Comparison of ENCODE assay signal across 8 mouse cellular contexts in genomic region chr9:21511052-21511451, GRCm38 (mm10). TPM values are rescaled to one million over a fixed set of nuclear protein-coding genes. Genes with fewer than 3 reads are reported as not detected.
DNase-seq lines count a peak whose midpoint lies in the region; ATAC-seq and TF ChIP-seq lines count a peak whose summit lies in the region.

No protein-coding gene starts in this region.

- intact Hi-C loops in heart, postnatal 14 days (cut with DNase I), result no loop called here

- H3K27me3 ChIP-seq in heart, postnatal 0 days (ENCODE audit: control insufficient read depth, insufficient read depth, low read length), result no peaks in the 10 kb centered on the region
- H3K27me3 ChIP-seq in hindbrain, embryonic 13.5 days, result no peaks in the 10 kb centered on the region
- no peaks in the 10 kb centered on the region for H3K27me3 ChIP-seq in midbrain, embryonic 13.5 days

- H3K9ac ChIP-seq in heart, postnatal 0 days (replicated peaks; ENCODE audit: low read depth, low read length), result 0 out of 2 replicates have a peak overlapping the region, but pooled peaks have one; percentile 54
- H3K9ac ChIP-seq in hindbrain, embryonic 13.5 days, result peak overlapping the region; percentile 82
- H3K9ac ChIP-seq in midbrain, embryonic 13.5 days (replicated peaks), result peak overlapping the region; percentile 67

- H3K9me3 ChIP-seq in heart, postnatal 0 days (replicated peaks; ENCODE audit: control insufficient read depth, low read length), result no peaks in the 10 kb centered on the region
- H3K9me3 ChIP-seq in hindbrain, embryonic 13.5 days, result no peaks in the 10 kb centered on the region
- H3K9me3 ChIP-seq in midbrain, embryonic 13.5 days, result no peaks in the 10 kb centered on the region

- WGBS in heart, postnatal 0 days, result 80% methylated on average over 9 of the region's 9 CpGs
- WGBS in hindbrain, embryonic 13.5 days, result 83% methylated on average over 9 of the region's 9 CpGs
- WGBS in midbrain, embryonic 13.5 days, result 80% methylated on average over 9 of the region's 9 CpGs

- ATAC-seq in heart, postnatal 0 days (ENCODE audit: insufficient read depth, low read depth), result no peak
- no peak for ATAC-seq in hindbrain, embryonic 13.5 days (ENCODE audit: low FRiP score)
- no peak for ATAC-seq in midbrain, embryonic 13.5 days

- peak overlapping the region; percentile 91 for H3K27ac ChIP-seq in heart, postnatal 0 days (ENCODE audit: low read depth)
- H3K27ac ChIP-seq in cortical plate, adult 2 months (ENCODE audit: insufficient read depth, low read length), result no peak overlapping the region
- H3K27ac ChIP-seq in hindbrain, embryonic 13.5 days, result peak overlapping the region; percentile 95
- H3K27ac ChIP-seq in midbrain, embryonic 13.5 days, result peak overlapping the region; percentile 84

- no peak for TF ChIP-seq EP300 in heart, postnatal 0 days (IDR thresholded peaks at IDR 0.05; ENCODE audit: low read depth)

- H3K4me2 ChIP-seq in heart, postnatal 0 days (ENCODE audit: low read depth, low read length), result peak overlapping the region; percentile 71
- peak overlapping the region; percentile 69 for H3K4me2 ChIP-seq in hindbrain, embryonic 13.5 days
- H3K4me2 ChIP-seq in midbrain, embryonic 13.5 days (replicated peaks), result peak overlapping the region; percentile 70

- TF ChIP-seq CTCF in heart, postnatal 0 days (IDR thresholded peaks at IDR 0.05; ENCODE audit: low read depth), result no peak
- no peak for TF ChIP-seq CTCF in cortical plate, adult 2 months (IDR thresholded peaks at IDR 0.05; ENCODE audit: extremely low read depth, insufficient read depth, low read length)

- no peak for DNase-seq in heart, postnatal 0 days (ENCODE audit: low spot score)
- no peak for DNase-seq in heart, postnatal 14 days
- no peak for DNase-seq in T-cell, adult 2 months (ENCODE audit: low spot score)
- no peak for DNase-seq in ovary, adult 18-20 months (ENCODE audit: low spot score)
- no peak for DNase-seq in right cerebral cortex, adult 18-20 months

- no peak for TF ChIP-seq POLR2A in cortical plate, adult 2 months (IDR thresholded peaks at IDR 0.05; ENCODE audit: extremely low read depth, insufficient read depth, low read length)

- H3K4me1 ChIP-seq in heart, postnatal 0 days (ENCODE audit: control insufficient read depth, insufficient read depth), result peaks cover 14% of the 10 kb centered on the region; the same call in 1 of the 2 replicates
- H3K4me1 ChIP-seq in cortical plate, adult 2 months (ENCODE audit: control insufficient read depth, insufficient read depth, low read length), result no peaks in the 10 kb centered on the region
- H3K4me1 ChIP-seq in hindbrain, embryonic 13.5 days (replicated peaks), result peaks cover 16% of the 10 kb centered on the region
- H3K4me1 ChIP-seq in midbrain, embryonic 13.5 days (replicated peaks), result peaks cover 16% of the 10 kb centered on the region

- 0 out of 2 replicates have a peak overlapping the region, but pooled peaks have one; percentile 79 for H3K4me3 ChIP-seq in heart, postnatal 0 days (ENCODE audit: low read depth, low read length)
- H3K4me3 ChIP-seq in cortical plate, adult 2 months (ENCODE audit: insufficient read depth, low read length), result peak overlapping the region; percentile 79; the same call in 1 of the 2 replicates
- H3K4me3 ChIP-seq in hindbrain, embryonic 13.5 days, result peak overlapping the region; percentile 62
- H3K4me3 ChIP-seq in midbrain, embryonic 13.5 days (replicated peaks), result peak overlapping the region; percentile 56

- peaks cover 26% of the 10 kb centered on the region for H3K36me3 ChIP-seq in heart, postnatal 0 days (replicated peaks; ENCODE audit: control insufficient read depth, insufficient read depth, low read length)
- peaks cover 27% of the 10 kb centered on the region for H3K36me3 ChIP-seq in hindbrain, embryonic 13.5 days
- peaks cover 28% of the 10 kb centered on the region for H3K36me3 ChIP-seq in midbrain, embryonic 13.5 days

RNA-seq across cellular contexts. Expression of gene Tmed1, which starts 1.0 kb away (rescaled TPM):
- 70.5 and 99.3 TPM in 2 replicates for total RNA-seq in heart, postnatal 0 days (2014; rRNA removed; ENCODE audit: low replicate concordance)
- 83.7 and 89.1 TPM in 2 replicates for polyA plus RNA-seq in heart, postnatal 0 days (2015; fragmentation: Nextera tagmentation; extraction: Ambion mirVana)
- 10 to 100 TPM; 40.7 to 44.5 TPM for total RNA-seq in heart, postnatal 14 days (2021)
- polyA plus RNA-seq in cortical plate, adult 2 months (2012; rRNA removed), result 25.0 and 25.5 TPM in 2 replicates
- 57.0 and 61.8 TPM in 2 replicates for polyA plus RNA-seq in hindbrain, embryonic 13.5 days (2015; fragmentation: Nextera tagmentation; extraction: Ambion mirVana)
- 57.2 and 60.3 TPM in 2 replicates for polyA plus RNA-seq in midbrain, embryonic 13.5 days (2015; fragmentation: Nextera tagmentation; extraction: Ambion mirVana)

RNA-seq across cellular contexts. Expression of gene AB124611, which starts 14.9 kb away (rescaled TPM):
- total RNA-seq in heart, postnatal 0 days (2014; rRNA removed; ENCODE audit: low replicate concordance), result 0.15 and 3.3 TPM in 2 replicates
- 1.00 and 1.6 TPM in 2 replicates for polyA plus RNA-seq in heart, postnatal 0 days (2015; fragmentation: Nextera tagmentation; extraction: Ambion mirVana)
- 1 to 10 TPM; 2.1 TPM for total RNA-seq in heart, postnatal 14 days (2021)
- polyA plus RNA-seq in cortical plate, adult 2 months (2012; rRNA removed), result 0.49 and 0.86 TPM in 2 replicates
- polyA plus RNA-seq in hindbrain, embryonic 13.5 days (2015; fragmentation: Nextera tagmentation; extraction: Ambion mirVana), result 3.4 and 3.8 TPM in 2 replicates
- 5.1 and 6.3 TPM in 2 replicates for polyA plus RNA-seq in midbrain, embryonic 13.5 days (2015; fragmentation: Nextera tagmentation; extraction: Ambion mirVana)

RNA-seq across cellular contexts. Expression of gene Carm1, which starts 35.6 kb away (rescaled TPM):
- 49.5 and 78.3 TPM in 2 replicates for total RNA-seq in heart, postnatal 0 days (2014; rRNA removed; ENCODE audit: low replicate concordance)
- 11.3 and 12.7 TPM in 2 replicates for polyA plus RNA-seq in heart, postnatal 0 days (2015; fragmentation: Nextera tagmentation; extraction: Ambion mirVana)
- total RNA-seq in heart, postnatal 14 days (2021), result 10 to 100 TPM; 50.3 to 54.2 TPM
- 58.9 and 61.6 TPM in 2 replicates for polyA plus RNA-seq in cortical plate, adult 2 months (2012; rRNA removed)
- polyA plus RNA-seq in hindbrain, embryonic 13.5 days (2015; fragmentation: Nextera tagmentation; extraction: Ambion mirVana), result 29.4 and 29.9 TPM in 2 replicates
- polyA plus RNA-seq in midbrain, embryonic 13.5 days (2015; fragmentation: Nextera tagmentation; extraction: Ambion mirVana), result 32.1 and 39.6 TPM in 2 replicates
